ENCODE assay signal across 18 mouse cellular contexts in genomic region chr10:7772346-7772745, GRCm38 (mm10). TPM values are rescaled to one million over a fixed set of nuclear protein-coding genes. Genes with fewer than 3 reads are reported as not detected.
"Had no signal": no experiment of that assay in that cellular context is flagged by ENCODE, and none has a peak within 500 bp of the region (broad histone marks: within the 10 kb centered on the region; RNA-seq: fewer than 3 reads in every experiment).

No protein-coding gene starts in this region.

- H3K9me3 ChIP-seq: midbrain, embryonic 10.5 days; midbrain, embryonic 12.5 days; neural tube, embryonic 13.5 days; neural tube, embryonic 15.5 days had no signal

- H3K27me3 ChIP-seq: midbrain, embryonic 12.5 days; neural tube, embryonic 13.5 days; neural tube, embryonic 15.5 days had no signal

- H3K4me1 ChIP-seq: midbrain, embryonic 10.5 days; midbrain, embryonic 12.5 days had no signal

- ATAC-seq: midbrain, embryonic 16.5 days had no signal

- H3K27ac ChIP-seq: midbrain, embryonic 10.5 days; midbrain, embryonic 12.5 days; neural tube, embryonic 13.5 days; neural tube, embryonic 15.5 days had no signal

- H3K9ac ChIP-seq: lung, embryonic 14.5 days; midbrain, embryonic 12.5 days; neural tube, embryonic 13.5 days; neural tube, embryonic 15.5 days had no signal

- H3K4me3 ChIP-seq: midbrain, embryonic 10.5 days; midbrain, embryonic 12.5 days; myocyte; neural tube, embryonic 13.5 days; neural tube, embryonic 15.5 days had no signal

- H3K4me2 ChIP-seq: lung, embryonic 14.5 days; midbrain, embryonic 12.5 days; neural tube, embryonic 13.5 days; neural tube, embryonic 15.5 days had no signal

- DNase-seq: lung, embryonic 14.5 days; lung, postnatal 10 days; lung, postnatal 4 days; midbrain, embryonic 14.5 days; retina, postnatal 1 day; right cerebral cortex, adult 18-20 months; right cerebral cortex, postnatal 25 days; right cerebral cortex, postnatal 4 days; spleen, adult 18-20 months; thymus, adult 18-20 months; thymus, postnatal 14 days; thymus, postnatal 36 days had no signal

RNA-seq across cellular contexts. Expression of gene Zc3h12d, which starts 59.9 kb away (rescaled TPM):
- polyA plus RNA-seq: myocyte had no signal
